Mouse (Mus musculus) left cerebral cortex, adult 11 months (tissue): ENCODE measurements around the gene Npepps.
"Not testable (repeated sequence)": the region's sequence is repeated elsewhere in the genome, so short reads cannot be mapped to it uniquely, and the experiment has no call there.

Experiments
- DNase-seq: peaks from one replicate; pipeline ENCODE4 v3.0.0; 2022; ENCODE audit warnings: low spot score

The Npepps gene

DNA sequence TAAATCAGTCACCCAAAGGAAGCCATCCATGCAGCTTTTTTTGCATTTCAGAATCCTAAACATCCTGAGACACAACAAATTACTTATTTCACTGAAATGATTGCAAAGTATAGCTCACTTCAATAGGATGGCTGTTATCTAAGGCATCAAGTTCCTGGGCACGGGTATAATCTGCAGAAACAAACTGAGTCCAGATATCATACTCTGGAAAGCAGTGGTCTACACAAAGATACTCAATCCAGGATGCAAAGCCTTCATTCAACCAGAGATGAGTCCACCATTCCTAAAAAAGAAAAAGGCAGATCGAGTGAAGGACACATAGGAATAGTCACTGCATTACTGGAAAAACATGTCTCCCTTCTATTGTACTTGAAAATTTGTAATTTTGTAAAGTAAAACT is 42.5 kb downstream of the Npepps start:
- no peak for DNase-seq

DNA sequence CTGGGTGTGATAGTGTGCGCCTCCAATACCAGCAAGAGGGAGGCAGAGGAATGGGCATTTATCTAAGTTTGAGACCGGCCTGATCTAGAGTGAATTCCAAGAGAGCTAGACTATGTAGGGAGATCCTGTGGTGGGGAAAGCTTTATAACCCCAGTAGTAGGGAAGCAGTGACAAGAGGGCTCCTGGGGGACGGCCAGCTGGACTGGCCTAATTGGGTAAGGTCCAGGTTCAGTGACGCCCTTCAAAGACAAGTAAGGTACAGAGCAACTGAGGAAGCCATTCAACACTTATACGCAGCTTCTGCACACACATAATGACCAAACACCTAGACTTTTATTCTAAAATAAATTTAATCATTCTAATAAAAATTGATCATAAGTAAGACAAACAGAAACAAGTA is 48.0 kb downstream of the Npepps start:
- DNase-seq = no peak

DNA sequence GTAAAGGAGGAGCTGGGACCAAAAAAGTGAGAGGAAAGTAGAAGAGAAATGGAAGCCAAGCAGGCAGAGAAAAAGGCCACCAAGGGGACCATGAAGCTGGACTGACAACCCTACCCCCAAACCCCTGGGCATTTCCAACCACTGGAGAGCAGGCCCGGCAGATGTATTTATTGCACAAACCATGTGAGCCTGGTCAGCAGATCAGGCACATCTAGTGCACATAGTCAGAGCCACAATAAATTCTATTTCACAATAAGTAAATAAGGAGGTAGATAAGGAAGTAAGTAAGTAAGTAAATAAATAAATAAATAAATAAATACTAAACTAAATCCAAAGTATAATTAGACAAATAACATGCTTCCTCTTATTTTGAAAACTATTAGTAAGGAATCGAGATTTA is 51.0 kb downstream of the Npepps start:
- no peak for DNase-seq

DNA sequence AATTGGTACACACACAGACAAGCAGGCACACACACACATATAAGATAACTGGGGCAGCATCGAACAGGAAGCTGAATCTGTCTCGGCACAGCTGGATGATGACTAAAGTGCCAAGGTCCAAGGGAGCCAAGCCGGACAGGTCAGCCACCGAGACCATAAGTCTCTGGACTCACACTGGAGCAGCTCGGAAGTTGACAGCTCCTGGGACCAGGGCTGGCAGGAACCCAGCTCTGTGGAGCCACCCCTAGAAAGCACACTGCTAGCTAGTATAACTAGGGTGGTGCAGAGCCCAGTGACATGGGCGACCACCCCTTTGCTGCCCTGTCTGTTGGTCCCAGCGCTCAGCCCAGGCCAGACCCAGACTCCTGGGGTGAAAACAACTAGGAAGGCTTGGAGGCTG is 51.5 kb downstream of the Npepps start:
- no peak for DNase-seq

DNA sequence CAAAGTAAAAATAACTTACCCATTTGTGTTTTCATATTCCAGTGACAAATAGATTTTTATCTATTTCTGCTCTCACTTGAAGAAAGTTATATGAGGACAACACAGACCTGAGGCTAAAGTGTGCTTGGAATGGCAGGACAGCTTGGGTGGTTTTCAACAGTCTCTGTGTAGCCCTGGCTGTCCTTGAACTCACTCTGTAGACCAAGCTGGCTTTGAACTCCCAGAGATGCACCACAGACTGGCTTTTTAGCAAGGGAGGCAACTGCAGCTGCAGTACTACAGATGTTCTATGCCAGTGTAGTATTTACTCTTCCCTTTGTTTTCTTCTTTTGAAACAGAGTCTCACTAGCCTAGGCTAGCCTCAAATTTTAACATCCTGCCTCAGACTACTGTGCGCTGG is 54.3 kb downstream of the Npepps start:
- no peak for DNase-seq

DNA sequence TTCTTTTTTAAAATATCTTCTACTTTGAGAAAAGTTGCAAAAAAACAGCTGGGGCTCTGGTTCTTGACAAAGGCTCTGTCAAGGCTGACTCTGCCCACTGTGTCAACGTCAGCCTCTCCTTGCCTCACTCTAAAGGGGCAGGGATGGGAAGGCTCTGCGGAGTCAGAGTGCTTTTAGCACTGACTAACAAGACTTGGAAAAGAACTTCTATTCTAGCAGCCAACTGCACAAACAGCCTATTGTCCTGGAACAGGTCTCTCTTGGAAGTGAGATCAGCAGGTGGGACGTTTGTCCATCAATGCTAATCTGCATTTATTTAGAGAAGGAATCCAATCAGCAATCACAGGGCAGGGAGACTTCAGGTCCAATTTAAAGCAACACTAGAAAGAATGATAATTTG is 57.0 kb downstream of the Npepps start:
- no peak for DNase-seq

DNA sequence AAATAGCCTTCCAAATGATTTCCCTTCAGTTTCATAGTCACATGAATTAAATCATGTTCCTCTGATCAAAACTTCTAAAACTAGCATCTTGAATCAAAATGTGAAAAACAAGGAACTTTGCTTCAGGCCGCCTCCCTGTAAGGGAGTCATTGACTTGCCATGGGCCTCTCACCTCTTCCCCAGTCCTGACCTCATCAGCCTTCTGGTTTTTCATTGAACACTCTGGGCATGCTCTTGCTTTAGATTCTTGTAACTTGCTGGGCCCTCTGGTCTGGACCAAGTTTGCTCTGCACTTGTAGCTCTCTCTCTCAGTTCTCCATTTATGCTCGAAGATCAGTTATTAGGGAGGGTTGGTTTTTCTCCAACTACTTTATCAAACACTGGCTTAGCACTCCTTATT is 58.8 kb downstream of the Npepps start:
- no peak for DNase-seq

DNA sequence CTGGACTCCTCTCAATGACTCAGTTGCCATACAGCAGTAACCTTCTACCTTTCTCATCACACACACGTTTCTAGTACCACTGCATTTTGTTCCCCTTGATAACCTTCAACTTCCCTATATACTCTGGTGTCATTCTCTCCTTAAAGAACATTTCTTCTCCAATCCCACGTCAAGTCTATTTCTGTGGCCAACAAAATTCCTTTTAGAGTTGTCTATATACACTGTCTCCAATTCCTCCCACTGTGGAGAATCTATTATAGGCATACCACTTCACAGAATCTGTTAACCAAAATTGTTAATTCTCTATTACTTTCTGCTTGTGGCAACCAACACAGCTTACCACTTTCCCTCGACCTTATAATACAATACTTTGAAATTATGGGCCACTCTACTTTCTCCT is 60.2 kb downstream of the Npepps start:
- peak; percentile 21 for DNase-seq

DNA sequence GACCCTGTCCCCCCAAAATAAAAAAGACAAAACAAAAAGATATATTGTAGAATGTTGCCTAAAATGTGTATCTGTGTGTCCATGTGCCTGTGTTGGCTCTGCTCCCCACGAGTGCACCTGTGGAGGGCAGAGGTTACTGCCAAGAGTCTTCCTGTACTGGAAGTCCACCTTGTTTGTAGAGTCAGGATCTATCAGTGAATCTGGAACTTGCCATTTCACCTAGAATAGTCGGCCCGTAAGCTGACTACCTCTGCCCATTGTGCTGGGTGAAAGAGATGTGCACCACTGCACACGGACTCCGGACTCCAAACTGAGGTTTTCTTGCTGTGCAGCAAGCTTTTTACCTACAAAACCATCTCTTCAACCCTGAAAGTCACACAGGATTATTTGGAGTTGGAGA is 66.0 kb downstream of the Npepps start:
- DNase-seq = no peak

DNA sequence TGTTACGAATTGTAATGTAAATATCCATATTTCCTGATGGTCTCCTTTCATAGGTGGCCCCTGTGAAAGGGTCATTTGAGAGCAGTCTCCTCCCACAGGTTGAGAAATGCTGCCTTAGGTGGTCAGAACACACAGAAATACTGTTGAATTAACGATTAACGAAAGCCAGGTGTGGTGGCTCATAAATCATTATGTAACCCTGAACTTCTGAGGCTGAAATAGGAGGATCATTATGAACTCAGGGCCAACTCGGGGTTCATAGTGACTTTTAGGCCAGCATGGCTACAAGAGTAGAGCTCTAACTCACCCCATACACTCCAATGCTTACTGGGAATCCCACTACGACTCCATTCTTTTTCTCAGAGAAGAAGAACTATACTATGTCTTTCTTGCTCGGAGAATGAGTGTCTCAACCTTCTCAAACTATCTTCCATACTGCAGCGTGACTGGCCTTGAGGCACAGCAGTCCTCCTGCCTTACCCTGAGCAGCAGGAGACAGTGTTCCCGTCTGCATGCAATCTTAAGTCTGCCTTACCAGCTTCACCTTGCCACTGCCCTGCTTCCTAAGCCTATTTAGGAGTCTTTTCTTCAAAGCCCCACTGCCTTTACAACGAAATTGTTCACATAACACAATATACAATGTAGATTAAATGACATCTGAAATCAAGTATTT is 69.6 kb downstream of the Npepps start:
- DNase-seq = no peak

DNA sequence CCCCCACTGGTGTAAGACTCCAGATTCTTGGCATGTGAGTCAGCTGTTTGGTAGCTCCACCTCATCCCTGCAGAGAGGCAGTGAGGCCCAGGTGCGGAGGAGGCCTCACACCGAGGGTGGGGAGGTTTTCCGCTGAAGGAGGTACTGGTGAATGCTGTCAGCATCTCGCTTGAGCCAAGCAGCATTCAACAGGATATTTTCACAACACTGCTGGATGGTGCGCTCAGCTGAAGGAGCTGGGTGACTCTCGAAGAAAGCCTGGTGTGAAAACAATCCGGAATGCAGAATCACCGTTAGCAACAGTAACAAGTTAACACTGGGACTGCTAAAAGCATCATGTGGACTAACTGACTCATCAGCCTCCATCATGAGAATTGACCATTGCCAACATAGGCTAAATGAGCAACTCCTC is 73.4 kb downstream of the Npepps start:
- peak; percentile 40 for DNase-seq

DNA sequence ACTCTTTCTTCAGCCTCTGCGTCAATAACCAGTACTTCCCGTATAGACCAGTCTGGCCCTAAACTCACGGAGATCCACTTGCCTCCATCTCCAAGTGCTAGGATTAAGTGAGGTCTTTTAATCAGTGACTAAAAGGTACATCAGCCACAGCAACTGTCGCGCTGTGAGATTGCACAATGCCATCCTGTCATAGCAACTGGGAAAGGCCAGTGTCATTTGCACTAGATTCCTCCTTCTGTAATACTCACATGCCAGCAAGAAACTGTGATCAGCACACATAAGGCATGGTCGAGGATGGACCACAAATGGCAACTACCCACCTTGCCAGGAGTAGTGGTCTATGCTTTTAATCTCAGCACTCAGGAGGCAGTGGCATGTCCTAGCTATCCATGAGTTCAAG is 80.9 kb downstream of the Npepps start:
- DNase-seq = no peak

DNA sequence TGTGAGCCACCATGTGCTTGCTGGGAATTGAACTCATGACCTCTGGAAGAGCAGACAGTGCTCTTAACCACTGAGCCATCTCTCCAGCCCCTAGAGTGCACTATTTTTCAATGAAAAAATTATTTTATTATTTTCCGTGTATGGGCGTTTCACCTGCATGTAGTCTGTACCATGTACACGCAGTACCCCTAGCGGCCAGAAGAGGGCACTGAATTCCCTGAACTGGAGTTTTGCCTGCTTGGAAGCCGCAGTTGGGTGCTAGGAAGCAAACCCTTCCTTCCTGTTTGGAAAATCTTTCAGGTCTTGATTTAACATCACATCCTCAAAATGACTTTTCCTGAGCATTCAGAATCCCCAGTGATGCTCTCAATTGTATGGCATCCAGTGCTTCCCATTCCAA is 81.8 kb downstream of the Npepps start:
- DNase-seq = no peak

DNA sequence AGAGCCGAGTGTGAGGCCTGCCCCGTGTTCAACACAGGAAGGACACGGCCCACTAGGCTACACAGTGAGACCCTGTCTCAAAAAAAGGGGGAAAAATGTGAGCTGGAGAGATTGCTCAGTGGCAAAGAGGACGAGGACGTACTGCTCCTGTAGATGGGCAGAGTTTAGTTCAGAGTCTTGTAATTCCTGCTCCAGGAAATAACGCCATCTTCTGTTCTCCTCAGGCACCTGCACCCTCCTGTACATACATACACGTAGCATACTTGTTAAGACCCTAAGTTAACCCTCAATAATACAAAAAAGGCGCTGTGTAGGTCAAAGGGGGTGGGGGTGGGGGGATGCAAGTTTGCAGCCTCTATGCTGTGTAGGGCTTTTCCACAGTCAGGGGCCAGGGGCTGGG is 83.4 kb downstream of the Npepps start:
- no peak for DNase-seq

DNA sequence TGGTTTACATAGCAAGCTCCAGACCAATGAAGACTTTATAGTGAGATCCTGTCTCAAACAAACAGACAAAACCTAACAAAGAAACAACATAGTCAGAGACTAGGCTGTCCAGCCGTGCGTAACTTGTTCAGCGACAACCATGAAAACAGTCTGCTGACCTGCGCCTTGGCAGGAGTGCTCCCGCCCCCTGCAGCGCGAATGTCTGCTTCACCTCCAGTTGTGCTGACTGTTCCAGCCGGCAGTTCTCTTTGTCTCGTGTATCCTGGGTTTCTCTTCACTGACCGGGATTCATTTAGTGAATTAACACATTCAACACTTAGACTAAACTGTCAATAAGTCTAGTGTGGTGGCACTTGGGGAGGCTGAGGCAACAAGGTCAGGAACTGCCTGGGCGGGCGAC is 83.9 kb downstream of the Npepps start:
- DNase-seq = no peak

DNA sequence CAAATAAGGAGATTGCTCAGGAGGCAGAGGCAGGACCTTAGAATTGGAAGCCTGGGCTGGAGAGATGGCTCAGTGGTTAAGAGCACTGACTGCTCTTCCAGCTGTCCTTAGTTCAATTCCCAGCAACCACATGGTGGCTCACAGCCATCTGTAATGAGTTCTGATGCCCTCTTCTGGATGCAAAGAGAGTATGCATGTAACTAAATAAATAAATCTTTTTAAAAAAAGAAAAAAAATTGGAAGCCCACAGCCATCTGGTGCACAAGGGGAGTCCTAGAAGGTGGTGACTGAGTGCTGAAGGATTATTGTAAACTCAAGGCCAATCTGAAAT is 87.9 kb downstream of the Npepps start:
- DNase-seq = no peak

DNA sequence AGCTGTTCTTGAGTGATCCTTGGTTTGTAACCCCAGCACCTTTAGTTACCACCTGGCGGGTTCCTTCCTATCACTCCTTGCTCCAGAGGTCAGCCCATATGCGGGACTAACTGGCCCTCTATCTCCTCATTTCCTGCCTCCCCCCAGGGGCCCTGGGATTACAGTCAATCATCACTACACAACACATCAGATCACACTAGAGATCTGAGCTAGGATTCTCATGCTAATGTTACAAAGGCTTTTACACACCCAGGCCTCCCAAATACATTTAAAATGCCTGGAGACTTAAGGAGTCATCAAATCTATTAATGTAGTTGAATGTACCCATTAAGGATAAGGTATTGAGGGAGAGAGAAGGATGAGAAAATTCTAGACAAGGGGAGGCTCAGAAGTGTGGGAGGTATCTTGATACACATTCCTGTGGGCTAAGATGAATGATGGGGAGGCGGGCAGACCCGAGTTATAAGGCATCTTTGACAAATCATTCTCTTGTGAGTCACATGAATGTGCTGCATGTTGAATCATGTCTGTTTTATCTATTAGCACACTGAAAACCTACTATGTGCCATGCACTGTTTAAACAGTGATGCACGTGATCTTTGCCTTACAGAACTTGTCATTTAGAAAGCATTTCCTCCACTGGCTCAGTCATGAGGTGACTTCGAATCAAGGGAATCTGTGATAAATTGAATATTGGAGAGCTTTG is 88.4 kb downstream of the Npepps start:
- DNase-seq = no peak

DNA sequence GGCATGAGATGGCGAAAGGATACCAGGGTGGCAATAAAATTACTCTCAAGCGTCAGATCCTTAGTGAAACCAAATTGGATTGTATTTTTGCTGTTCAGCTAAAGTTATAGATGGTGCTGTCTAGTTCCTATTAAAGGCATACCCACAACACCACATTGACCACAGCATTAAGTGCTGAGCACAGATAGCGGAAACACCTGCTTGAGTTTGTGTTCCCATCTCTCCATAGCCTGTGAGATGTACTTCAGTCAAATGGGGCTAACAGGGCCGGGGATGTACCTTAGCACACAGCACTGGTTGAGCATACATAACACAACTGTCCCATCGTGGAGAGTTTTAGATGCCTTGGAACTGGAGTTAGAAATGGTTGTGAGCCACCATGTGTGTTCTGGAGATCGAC is 89.4 kb downstream of the Npepps start:
- no peak for DNase-seq

DNA sequence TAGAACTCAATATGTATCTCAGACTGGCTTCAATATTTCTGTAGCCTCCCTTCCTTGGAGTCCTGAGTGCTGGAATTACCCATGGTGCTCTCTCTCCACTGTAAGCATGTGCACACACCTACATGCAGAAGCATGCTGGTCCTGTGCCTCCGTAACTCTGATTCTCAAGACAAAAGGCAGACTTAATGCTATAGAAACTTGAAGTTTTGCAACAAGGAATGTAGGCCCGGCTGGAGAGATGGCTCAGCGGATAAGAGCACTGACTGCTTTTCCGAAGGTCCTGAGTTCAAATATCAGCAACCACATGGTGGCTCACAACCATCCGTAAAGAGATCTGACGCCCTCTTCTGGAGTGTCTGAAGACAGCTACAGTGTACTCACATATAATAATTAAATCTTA is 90.8 kb downstream of the Npepps start:
- DNase-seq = not testable (repeated sequence)

DNA sequence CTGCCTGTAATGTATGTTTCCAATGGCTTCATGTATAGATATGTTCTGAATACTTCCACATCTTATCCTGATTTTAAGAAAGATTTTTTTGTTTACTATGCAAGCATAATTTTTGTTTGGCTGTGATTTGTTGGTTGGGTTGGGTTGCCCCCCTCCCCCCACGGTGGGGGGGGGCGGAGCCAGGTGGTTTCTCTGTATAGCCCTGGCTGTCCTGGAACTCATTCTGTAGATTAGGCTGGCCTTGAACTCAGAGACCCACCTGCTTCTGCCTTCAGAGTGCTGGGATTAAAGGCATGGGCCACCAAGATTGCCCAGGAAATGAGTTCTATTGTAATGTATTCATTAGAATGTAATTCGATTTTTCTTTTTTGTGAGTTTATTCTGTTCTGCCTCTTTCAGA is 91.2 kb downstream of the Npepps start:
- DNase-seq = no peak

DNA sequence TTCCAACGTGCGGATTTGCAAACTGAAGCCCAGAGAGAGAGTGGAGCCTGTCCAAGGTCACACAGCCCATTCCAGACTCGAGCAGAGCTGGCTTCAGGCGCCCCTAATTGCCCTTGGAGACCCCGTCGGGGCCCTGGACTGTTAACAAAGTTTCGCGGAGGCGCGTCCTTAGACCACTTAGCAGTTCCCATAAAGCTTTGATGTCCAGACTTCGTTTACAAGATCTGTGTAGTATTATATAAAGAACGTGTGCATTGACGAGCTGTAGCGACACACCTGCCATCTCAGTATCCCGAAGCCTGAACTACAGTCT is 91.8 kb downstream of the Npepps start:
- no peak for DNase-seq

DNA sequence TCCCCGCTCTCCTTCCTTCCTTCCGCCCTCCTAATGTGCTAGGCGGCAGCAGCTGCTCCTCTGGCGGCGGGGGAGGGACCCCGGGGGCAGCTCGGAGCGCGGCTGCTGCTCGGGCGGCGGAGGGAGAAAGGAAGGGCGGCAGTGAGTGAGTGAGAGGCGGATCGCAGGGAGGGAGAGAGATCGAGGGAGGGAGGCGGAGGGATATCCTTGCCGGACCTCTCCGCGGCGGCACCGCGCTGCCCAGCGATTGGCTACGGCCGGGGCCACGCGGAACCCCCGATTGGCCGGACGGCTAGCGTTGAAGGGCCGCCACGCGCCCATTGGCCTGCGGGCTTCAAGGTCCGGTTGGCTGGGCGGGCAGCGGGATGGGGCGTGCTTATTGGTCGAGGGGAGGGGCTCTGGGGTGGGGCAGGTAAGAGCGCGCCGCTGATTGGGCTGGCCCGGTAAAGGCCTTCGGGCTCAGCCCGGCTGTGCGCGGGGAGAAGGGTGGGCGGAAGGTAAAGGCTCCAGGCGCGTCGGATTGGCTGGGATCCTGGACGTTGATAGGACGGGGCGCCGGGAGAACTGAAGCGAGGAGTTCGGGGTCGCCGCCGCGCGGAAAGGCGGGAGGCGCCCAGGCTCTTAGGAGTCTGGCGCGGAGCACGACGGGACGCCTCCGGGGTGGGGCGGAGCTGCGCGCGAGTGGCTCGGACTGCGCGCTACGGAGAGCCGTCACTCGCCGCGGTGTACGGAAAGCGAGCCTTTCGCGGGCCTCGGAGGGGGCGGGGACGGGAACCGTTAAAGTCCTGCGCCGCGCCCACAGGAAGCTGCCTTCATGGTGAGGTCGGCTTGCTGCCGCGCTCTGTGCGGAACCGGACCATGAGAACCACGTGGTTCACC is 92.4 kb downstream of the Npepps start, which contains the start of gene Kpnb1:
Gene Kpnb1 (minus strand): TSS at position 118 of the 879 bp plus-strand sequence.
- peak; percentile 98 for DNase-seq
